Mouse (Mus musculus) liver (tissue): ENCODE results near the gene Mcemp1.
A peak's percentile ranks its signal among the peaks of the same experiment; 100 is the strongest.

Experiments
- DNase-seq: peaks from one replicate; pipeline ENCODE4 v3.0.0-alpha.2; 2020; ENCODE audit warnings: mixed read lengths

Gene Mcemp1

GRCm38 (mm10) chr8:3674671-3675070 is 9.1 kb downstream of the Mcemp1 start:
- DNase-seq, result no peak

DNA sequence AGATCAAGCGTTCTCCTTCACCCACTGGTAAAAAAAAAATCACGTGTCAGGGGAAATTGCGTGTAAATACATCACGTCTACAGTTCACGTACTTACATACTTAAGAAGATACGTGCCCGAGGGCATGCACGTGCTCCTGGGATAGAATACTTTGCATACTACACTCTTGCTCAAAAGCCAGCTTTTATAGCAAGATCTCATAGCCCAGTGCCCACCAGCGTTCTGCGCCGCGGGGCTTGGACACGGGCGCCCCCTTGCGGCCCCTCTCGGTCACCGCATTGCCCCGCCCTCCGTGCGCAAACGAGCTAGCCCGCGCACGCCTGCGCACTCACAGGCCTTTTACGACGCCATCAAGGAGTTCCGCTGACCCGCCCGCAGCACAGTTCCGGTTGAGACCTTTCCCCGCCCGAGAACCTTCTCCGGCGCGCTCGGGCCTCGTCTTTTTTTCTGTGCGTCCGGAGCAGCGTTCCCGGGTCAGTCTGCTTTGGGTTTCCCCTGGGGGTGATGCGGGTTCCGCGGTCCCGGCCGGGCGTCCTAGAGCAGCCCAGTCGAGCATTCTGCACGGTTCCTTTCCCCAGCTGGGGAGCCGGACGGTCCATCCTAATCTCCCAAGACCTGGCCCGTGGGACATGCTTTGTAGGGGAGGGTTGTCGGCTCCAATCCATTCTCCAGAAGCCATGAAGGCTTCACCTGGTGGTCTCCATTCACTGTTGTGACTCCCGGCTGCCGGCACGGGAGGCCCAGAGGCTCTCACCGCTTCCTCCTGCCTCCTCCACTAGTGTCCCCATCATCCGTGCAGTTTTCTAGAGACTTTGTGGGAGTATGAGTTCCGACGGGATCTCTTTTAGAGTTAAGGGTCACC is 10.8 kb downstream of the Mcemp1 start, which contains the start of gene Trappc5:
TSS of gene Trappc5 (plus strand) at position 169 of the 862 bp plus-strand sequence.
- DNase-seq, result peak; percentile 94

DNA sequence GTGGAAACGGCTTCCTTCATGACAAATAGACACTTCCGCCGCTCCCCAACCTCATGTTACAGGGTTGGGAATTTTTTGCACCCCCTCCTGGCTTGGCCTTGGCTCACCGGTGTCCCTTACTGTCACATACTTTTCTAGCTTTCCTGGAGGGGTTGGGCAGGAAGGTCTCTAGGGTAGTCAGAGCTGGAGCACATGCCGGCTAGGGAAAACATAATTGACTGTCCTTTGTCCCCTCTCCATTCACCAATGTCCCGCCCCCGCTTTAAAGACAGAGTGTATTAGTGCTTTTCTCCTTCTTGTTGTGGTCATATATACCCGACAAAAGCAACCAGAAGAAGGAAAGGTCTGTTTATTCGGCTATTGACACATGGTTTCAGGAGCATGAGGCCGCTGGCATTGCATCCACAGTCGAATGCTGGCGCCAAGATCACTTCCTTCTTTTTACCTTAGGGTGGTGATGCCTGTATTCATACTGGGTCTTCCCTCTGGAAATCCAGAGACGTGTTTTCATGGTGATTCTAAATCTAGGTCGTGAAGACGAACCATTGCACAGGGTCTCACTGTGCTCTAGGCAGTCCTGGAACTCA is 11.5 kb downstream of the Mcemp1 start:
- peak; percentile 20 for DNase-seq

GRCm38 (mm10) chr8:3678831-3679230 is 13.3 kb downstream of the Mcemp1 start:
- DNase-seq, result no peak

- no peak for DNase-seq
Observed at GRCm38 (mm10) chr8:3679236-3679635, 13.7 kb downstream of the Mcemp1 start.

GRCm38 (mm10) chr8:3679656-3680055 is 14.1 kb downstream of the Mcemp1 start:
- DNase-seq, result no peak

- no peak for DNase-seq
Observed at GRCm38 (mm10) chr8:3682435-3682834, 16.9 kb downstream of the Mcemp1 start.

GRCm38 (mm10) chr8:3683408-3684176 is 18.0 kb downstream of the Mcemp1 start:
- DNase-seq, result no peak

DNA sequence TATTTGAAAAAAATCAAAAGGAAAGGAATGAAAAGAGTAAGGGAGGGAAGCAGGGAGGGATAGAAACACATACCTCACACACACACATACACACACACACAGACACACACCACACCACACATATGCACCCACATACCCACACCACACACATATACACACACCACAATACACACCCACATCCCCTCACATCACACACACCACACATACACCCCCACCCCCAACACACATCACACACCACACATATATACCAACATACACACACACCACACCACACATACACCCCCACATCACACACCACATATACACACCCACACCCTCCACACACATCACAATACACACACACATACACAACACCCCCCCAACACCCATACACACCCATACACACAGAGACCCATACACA is 19.0 kb downstream of the Mcemp1 start:
- no peak for DNase-seq

- no peak for DNase-seq
Observed at GRCm38 (mm10) chr8:3685422-3685821, 19.9 kb downstream of the Mcemp1 start.

DNA sequence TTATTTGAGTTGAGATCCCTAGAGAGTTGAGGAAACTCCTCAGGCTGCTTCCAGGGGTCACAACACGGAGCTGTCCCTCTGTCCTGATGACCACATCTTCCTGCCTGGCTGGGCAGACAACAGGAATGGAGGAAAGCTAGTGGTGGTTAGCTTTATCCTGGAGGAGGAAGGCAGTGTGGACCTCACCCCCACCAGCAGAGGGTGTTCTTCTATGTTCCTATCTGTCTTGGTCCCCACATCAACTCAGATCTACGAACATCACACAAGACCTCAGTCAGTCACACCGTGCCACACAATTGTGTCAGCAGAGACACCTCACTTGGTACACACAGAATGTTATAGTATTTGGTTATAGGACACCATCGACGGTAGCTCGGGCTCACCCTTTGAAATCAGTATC is 22.0 kb downstream of the Mcemp1 start:
- DNase-seq, result no peak

- no peak for DNase-seq
Observed at GRCm38 (mm10) chr8:3690774-3691173, 25.2 kb downstream of the Mcemp1 start.

- no peak for DNase-seq
Observed at GRCm38 (mm10) chr8:3694121-3694520, 28.6 kb downstream of the Mcemp1 start, which contains the start of gene Fcer2a. Gene Fcer2a (minus strand): TSS chr8:3694175.

DNA sequence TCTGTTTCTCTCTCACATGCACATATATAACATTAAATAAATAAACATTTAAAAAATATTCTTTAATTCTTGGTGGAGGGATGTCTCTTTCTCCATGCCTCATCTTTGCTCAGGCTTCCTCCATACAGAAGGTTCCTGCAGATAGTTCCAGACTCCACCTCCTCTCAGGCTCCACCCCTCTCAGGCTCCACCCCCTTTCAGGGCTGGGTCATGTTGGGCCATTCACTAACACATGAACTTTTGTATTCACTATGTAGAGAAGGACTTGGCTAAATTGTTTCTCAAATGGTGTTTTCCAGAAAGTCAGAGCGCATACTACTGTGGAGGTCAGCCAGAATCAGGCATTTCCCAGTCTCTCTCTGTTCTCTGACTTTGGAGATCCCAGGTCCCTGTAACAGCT is 35.9 kb downstream of the Mcemp1 start:
- peak; percentile 47 for DNase-seq

GRCm38 (mm10) chr8:3705711-3706110 is 40.2 kb downstream of the Mcemp1 start:
- DNase-seq, result peak; percentile 46

GRCm38 (mm10) chr8:3707611-3708010 is 42.1 kb downstream of the Mcemp1 start:
- no peak for DNase-seq

GRCm38 (mm10) chr8:3710312-3710711 is 44.8 kb downstream of the Mcemp1 start:
- no peak for DNase-seq

DNA sequence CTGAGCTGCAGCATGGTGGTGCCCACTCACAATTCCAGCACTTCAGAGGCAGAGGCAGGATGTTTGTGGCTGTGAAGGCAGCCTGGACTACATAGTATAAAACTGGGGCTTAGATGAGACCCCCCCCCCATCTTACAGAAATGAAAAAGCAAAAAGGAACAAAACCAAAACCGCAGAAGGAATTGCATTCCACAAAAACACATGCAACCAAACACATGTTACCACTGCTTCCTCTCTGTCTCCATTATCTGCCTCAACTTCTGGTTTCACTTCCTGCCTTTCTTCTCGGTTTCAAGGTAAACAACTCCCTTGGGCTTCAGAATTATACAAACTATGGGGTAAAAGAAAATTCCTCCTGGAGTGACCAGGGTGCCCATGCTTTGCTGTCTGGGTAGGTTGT is 46.1 kb downstream of the Mcemp1 start:
- no peak for DNase-seq

- DNase-seq, result no peak
Observed at GRCm38 (mm10) chr8:3717321-3717954, 51.9 kb downstream of the Mcemp1 start.

DNA sequence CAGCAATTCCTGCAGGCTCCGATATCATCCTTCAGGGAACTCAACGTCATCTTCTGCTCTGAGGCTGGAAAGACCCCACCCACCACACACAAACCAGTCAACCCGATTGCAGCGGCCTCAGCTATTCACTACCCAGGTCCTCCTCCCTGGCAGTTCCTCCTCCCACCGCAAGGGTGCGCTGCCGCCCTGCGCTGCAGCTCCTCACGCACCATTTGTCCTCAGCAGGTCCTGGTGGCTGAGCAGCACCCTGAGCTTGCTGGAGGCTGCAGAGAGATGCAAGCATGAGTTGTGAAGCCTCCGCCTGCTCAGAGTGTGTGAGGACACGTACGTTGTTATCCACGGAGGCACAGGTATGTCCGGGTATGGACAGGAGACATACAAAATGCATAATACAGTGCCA is 53.0 kb downstream of the Mcemp1 start:
- peak; percentile 79 for DNase-seq
